Mouse (Mus musculus): ENCODE results near the gene Cpsf4l. TPM values are rescaled to one million over a fixed set of nuclear protein-coding genes. Genes with fewer than 3 reads are reported as not detected.

The Cpsf4l gene
- total RNA-seq, 2 experiments from 2014 or later = not detected

Other genes with a start within 250 kb of the Cpsf4l start
- under 1 TPM in 1 of 2 experiments, not detected in 1; 0.13 TPM for gene Sstr2, start 90.7 kb downstream of the Cpsf4l start, total RNA-seq (2021)
- 10 to 100 TPM; 23.0 to 26.6 TPM for gene Cog1, start 60.8 kb downstream of the Cpsf4l start, total RNA-seq (2021)
- 1 to 10 TPM; 8.2 to 8.9 TPM for gene Slc39a11, start 59.9 kb downstream of the Cpsf4l start, total RNA-seq (2021)
- 10 to 100 TPM; 29.4 to 31.3 TPM for gene Fam104a, start 25.9 kb downstream of the Cpsf4l start, total RNA-seq (2021)
- 10 to 100 TPM; 11.3 to 16.7 TPM for gene D11Wsu47e, start 25.6 kb downstream of the Cpsf4l start, total RNA-seq (2021)
- 10 to 100 TPM; 26.3 to 27.5 TPM for gene Cdc42ep4, start 41.9 kb upstream of the Cpsf4l start, total RNA-seq (2021)

Measured in gastrocnemius, postnatal 4 days (tissue).